Mouse (Mus musculus): ENCODE measurements around the gene Jmjd1c. TPM values are rescaled to one million over a fixed set of nuclear protein-coding genes. Genes with fewer than 3 reads are reported as not detected.
"Not testable (repeated sequence)": the region's sequence is repeated elsewhere in the genome, so short reads cannot be mapped to it uniquely, and the experiment has no call there.

The Jmjd1c gene
- polyA plus RNA-seq, 1 experiment from 2014 or later = 36.2 TPM

GRCm38 (mm10) chr10:67108096-67108495 is 12.2 kb downstream of the Jmjd1c start:
- peak; percentile 12; the same call in 1 of the 2 replicates for ATAC-seq
- peaks cover 46% of the 10 kb centered on the region for H3K4me1 ChIP-seq (replicated peaks)
- no peaks in the 10 kb centered on the region for H3K36me3 ChIP-seq
- H3K9me3 ChIP-seq = no peaks in the 10 kb centered on the region
- 67% methylated on average over 9 of the region's 9 CpGs for WGBS
- H3K4me3 ChIP-seq (replicated peaks) = no peak overlapping the region
- H3K9ac ChIP-seq = no peak overlapping the region
- H3K27me3 ChIP-seq (replicated peaks) = no peaks in the 10 kb centered on the region
- no peak overlapping the region for H3K27ac ChIP-seq
- H3K4me2 ChIP-seq (replicated peaks) = no peak overlapping the region

DNA sequence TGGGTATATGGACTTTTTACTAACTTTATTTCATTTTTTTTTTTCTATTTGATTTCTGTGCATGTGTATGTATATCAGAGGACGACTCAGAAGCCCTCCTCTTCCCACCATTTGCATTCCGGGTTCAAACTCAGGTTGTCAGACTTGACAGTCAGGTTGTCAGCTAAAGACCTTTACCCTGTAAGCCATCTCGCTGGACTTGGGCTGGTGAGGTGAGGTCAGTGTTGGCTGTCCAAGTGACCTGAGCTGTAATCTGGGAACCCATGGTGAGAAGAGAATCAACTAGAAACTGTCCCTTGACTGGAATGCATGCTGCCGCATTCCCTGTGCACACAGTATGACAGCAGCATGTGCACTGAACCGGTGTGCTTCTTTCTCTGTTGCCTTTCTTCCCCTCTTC is 13.7 kb downstream of the Jmjd1c start:
- no peaks in the 10 kb centered on the region for H3K9me3 ChIP-seq
- no peaks in the 10 kb centered on the region for H3K36me3 ChIP-seq
- no peak overlapping the region for H3K4me2 ChIP-seq (replicated peaks)
- 71% methylated on average over 5 of the region's 5 CpGs for WGBS
- no peak overlapping the region for H3K9ac ChIP-seq
- H3K27me3 ChIP-seq (replicated peaks) = no peaks in the 10 kb centered on the region
- peaks cover 31% of the 10 kb centered on the region for H3K4me1 ChIP-seq (replicated peaks)
- no peak for ATAC-seq
- no peak overlapping the region for H3K4me3 ChIP-seq (replicated peaks)
- no peak overlapping the region for H3K27ac ChIP-seq

DNA sequence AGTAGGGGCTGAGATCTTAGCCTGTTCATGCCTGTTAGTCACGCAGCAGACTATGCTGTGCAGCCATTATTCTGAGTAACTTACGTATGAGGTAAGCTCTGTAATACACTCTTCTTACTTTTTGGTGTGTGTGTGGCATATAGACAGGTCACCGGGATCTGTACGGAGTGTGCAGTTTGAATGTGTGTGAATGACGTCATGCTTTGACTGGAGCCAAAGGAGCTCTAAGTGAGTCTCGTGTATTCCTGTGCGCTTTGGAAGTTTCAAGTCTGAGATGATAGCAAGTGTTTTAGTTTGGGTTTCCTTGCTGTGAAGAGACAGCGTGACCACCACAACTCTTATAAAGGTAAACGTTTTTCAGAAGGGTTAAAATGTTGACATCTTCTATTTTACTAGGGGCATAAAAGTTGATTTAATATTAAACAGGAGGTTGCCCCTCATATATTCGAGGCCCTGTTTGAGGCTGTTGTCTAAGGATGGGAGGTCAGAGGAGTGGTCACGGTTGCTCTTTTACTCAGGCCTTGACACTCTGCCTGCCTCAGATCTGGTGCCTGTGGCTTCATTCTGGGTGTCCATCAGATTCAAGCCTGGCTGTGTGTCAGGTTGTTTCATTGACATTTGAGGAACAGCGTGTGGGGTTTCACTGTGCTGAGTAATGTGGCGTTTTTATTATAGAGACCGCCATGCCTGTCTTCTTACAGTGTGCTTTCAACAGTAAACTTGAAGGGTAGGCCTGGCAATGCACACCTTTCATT is 15.3 kb downstream of the Jmjd1c start:
- Histone ChIP-seq H3K4me3 (replicated peaks) (no peak overlapping the region), H3K9me3 (no peaks in the 10 kb centered on the region), H3K4me2 (replicated peaks) (no peak overlapping the region), H3K4me1 (replicated peaks) (peaks cover 29% of the 10 kb centered on the region), H3K36me3 (no peaks in the 10 kb centered on the region), H3K27ac (no peak overlapping the region), H3K27me3 (replicated peaks) (no peaks in the 10 kb centered on the region), H3K9ac (no peak overlapping the region)
- WGBS = 67% methylated on average over 14 of the region's 14 CpGs
- no peak for ATAC-seq

DNA sequence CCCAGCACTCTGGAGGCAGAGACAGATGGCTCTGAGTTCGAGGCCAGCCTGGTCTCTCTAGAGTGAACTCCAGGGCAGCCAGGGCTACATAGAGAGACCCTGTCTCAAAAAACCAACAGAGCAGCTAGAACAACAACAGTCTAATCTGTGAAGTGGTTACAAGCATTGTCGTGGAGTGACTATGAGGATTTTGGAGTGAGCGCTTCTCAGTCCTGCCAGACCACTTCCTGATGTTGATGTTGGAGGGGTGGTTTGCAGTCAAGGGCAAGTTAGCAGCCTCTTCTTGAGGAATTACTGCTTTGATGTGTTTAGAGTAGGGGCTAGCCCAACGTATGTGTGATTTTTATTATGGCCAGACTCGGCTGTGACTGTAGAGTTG is 15.9 kb downstream of the Jmjd1c start:
- H3K4me3 ChIP-seq (replicated peaks) = no peak overlapping the region
- H3K9ac ChIP-seq = no peak overlapping the region
- 53% methylated on average over 5 of the region's 5 CpGs for WGBS
- H3K9me3 ChIP-seq = no peaks in the 10 kb centered on the region
- ATAC-seq = no peak
- H3K4me2 ChIP-seq (replicated peaks) = no peak overlapping the region
- peaks cover 23% of the 10 kb centered on the region for H3K4me1 ChIP-seq (replicated peaks)
- no peak overlapping the region for H3K27ac ChIP-seq
- no peaks in the 10 kb centered on the region for H3K27me3 ChIP-seq (replicated peaks)
- H3K36me3 ChIP-seq = no peaks in the 10 kb centered on the region

GRCm38 (mm10) chr10:67112967-67113366 is 17.0 kb downstream of the Jmjd1c start:
- ATAC-seq; H3K36me3 ChIP-seq; H3K9me3 ChIP-seq; H3K4me3 ChIP-seq (replicated peaks); H3K27me3 ChIP-seq (replicated peaks); H3K4me2 ChIP-seq (replicated peaks); H3K27ac ChIP-seq; H3K9ac ChIP-seq: not testable (repeated sequence)
- H3K4me1 ChIP-seq (replicated peaks) = peaks cover 19% of the 10 kb centered on the region
- 76% methylated on average over 5 of the region's 5 CpGs for WGBS

- H3K9me3 ChIP-seq = no peaks in the 10 kb centered on the region
- no peak for ATAC-seq
- H3K9ac ChIP-seq = no peak overlapping the region
- H3K27me3 ChIP-seq (replicated peaks) = no peaks in the 10 kb centered on the region
- no peak overlapping the region for H3K4me2 ChIP-seq (replicated peaks)
- no peak overlapping the region for H3K4me3 ChIP-seq (replicated peaks)
- WGBS = 88% methylated on average over 11 of the region's 11 CpGs
- no peak overlapping the region for H3K27ac ChIP-seq
- H3K36me3 ChIP-seq = no peaks in the 10 kb centered on the region
- H3K4me1 ChIP-seq (replicated peaks) = peaks cover 21% of the 10 kb centered on the region
Measured at GRCm38 (mm10) chr10:67113833-67114232, 17.9 kb downstream of the Jmjd1c start.

- ATAC-seq = no peak; the same call in 1 of the 2 replicates
Measured at GRCm38 (mm10) chr10:67115115-67115514, 19.2 kb downstream of the Jmjd1c start.

DNA sequence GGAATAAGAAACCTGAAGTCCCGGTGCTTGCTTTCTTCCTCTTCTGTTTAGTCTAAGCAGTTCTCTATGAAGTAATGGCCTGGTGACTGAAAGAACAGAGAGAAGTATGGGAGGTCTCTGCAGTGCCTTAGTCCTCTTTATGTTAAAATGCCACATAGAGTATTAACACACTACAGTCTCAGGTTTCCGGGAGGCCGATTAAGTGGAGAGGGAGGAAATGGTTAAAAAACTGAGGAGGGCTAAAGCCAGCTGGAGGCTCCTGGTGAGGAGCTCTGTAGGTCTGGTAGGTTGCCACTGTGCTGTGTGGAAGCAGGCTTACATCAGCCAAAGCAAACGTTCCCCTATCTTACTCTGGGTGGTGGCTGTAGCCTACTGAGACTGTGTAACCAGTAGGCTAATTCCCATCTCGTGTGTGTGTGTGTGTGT is 19.8 kb downstream of the Jmjd1c start:
- Histone ChIP-seq H3K4me3 (replicated peaks) (no peak overlapping the region), H3K27ac (peak overlapping the region; percentile 66), H3K36me3 (no peaks in the 10 kb centered on the region), H3K4me2 (replicated peaks) (0 out of 2 replicates have a peak overlapping the region, but pooled peaks have one; percentile 5), H3K9me3 (no peaks in the 10 kb centered on the region), H3K27me3 (replicated peaks) (no peaks in the 10 kb centered on the region), H3K4me1 (replicated peaks) (peaks cover 25% of the 10 kb centered on the region), H3K9ac (no peak overlapping the region)
- WGBS = 12% methylated on average over 5 of the region's 5 CpGs
- ATAC-seq = peak; percentile 48; the same call in 1 of the 2 replicates

More at GRCm38 (mm10) chr10:67115115-67115514, 19.2 kb downstream of the Jmjd1c start:
- 15% methylated on average over 6 of the region's 6 CpGs for WGBS
- H3K9ac ChIP-seq = no peak overlapping the region
- peak overlapping the region; percentile 5; the same call in 1 of the 2 replicates for H3K4me2 ChIP-seq (replicated peaks)
- no peaks in the 10 kb centered on the region for H3K9me3 ChIP-seq
- peak overlapping the region; percentile 66 for H3K27ac ChIP-seq
- H3K36me3 ChIP-seq = no peaks in the 10 kb centered on the region
- peaks cover 22% of the 10 kb centered on the region for H3K4me1 ChIP-seq (replicated peaks)
- H3K4me3 ChIP-seq (replicated peaks) = no peak overlapping the region
- no peaks in the 10 kb centered on the region for H3K27me3 ChIP-seq (replicated peaks)

DNA sequence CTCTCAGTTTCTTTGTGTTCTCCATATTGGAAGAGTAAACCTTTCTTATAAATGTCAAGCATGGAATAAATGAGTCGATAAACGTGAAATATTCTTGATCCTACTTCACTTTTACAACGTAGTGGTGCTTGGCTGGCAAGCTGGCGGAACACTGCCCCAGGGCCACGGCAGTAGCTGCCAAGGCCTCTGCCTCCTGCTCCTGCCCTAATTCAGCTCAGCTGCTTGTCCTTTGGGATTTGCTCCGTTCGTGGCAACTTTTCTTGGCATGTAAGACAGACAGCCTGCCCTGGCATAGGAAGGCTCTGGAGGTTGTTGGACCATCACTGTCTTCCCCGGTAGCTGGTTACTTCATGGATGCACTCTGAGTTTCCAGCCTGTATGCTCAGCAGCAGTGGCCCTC is 20.3 kb downstream of the Jmjd1c start:
- Histone ChIP-seq H3K36me3 (no peaks in the 10 kb centered on the region), H3K9ac (no peak overlapping the region), H3K9me3 (no peaks in the 10 kb centered on the region), H3K27ac (peak overlapping the region; percentile 49; the same call in 1 of the 2 replicates), H3K4me1 (replicated peaks) (peaks cover 25% of the 10 kb centered on the region), H3K4me3 (replicated peaks) (no peak overlapping the region), H3K27me3 (replicated peaks) (no peaks in the 10 kb centered on the region), H3K4me2 (replicated peaks) (no peak overlapping the region)
- ATAC-seq = no peak
- 66% methylated on average over 8 of the region's 8 CpGs for WGBS

GRCm38 (mm10) chr10:67119291-67119690 is 23.4 kb downstream of the Jmjd1c start:
- Histone ChIP-seq H3K9ac (no peak overlapping the region), H3K27ac (no peak overlapping the region), H3K4me2 (replicated peaks) (no peak overlapping the region), H3K36me3 (no peaks in the 10 kb centered on the region), H3K4me3 (replicated peaks) (no peak overlapping the region), H3K9me3 (no peaks in the 10 kb centered on the region), H3K4me1 (replicated peaks) (peaks cover 22% of the 10 kb centered on the region), H3K27me3 (replicated peaks) (no peaks in the 10 kb centered on the region)
- ATAC-seq = peak; percentile 46
- WGBS = 54% methylated on average over 7 of the region's 7 CpGs

GRCm38 (mm10) chr10:67120180-67120579 is 24.3 kb downstream of the Jmjd1c start:
- no peak overlapping the region for H3K27ac ChIP-seq

GRCm38 (mm10) chr10:67120640-67121039 is 24.7 kb downstream of the Jmjd1c start:
- Histone ChIP-seq H3K9ac (no peak overlapping the region), H3K4me3 (replicated peaks) (no peak overlapping the region), H3K27ac (no peak overlapping the region), H3K27me3 (replicated peaks) (no peaks in the 10 kb centered on the region), H3K9me3 (no peaks in the 10 kb centered on the region), H3K36me3 (no peaks in the 10 kb centered on the region), H3K4me1 (replicated peaks) (peaks cover 13% of the 10 kb centered on the region), H3K4me2 (replicated peaks) (no peak overlapping the region)
- no peak for ATAC-seq
- 85% methylated on average over 2 of the region's 2 CpGs for WGBS

More at GRCm38 (mm10) chr10:67120180-67120579, 24.3 kb downstream of the Jmjd1c start:
- WGBS = 56% methylated on average over 4 of the region's 4 CpGs
- H3K4me3 ChIP-seq (replicated peaks) = no peak overlapping the region
- H3K9ac ChIP-seq = no peak overlapping the region
- no peaks in the 10 kb centered on the region for H3K27me3 ChIP-seq (replicated peaks)
- H3K4me2 ChIP-seq (replicated peaks) = no peak overlapping the region
- no peaks in the 10 kb centered on the region for H3K36me3 ChIP-seq
- no peaks in the 10 kb centered on the region for H3K9me3 ChIP-seq
- ATAC-seq = no peak
- peaks cover 17% of the 10 kb centered on the region for H3K4me1 ChIP-seq (replicated peaks)

DNA sequence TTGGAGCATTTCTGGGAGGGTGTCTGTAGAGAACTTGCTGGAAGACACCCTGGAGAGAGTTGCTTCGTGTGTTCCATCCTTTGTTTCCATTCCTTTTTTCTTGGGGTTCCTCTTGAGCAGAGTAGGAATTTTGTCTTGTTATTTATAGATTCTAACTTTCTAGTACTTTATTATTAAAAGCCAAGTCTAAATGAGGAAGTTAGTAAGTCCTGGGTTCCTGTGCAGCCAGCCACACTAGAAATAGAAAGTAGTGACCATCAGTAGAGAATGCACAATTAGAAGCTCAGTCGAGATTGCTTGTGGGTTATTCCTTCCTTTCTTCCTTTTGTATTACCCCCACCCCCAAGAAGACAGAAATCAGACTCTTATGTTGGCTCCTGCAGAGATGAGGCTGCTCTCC is 27.8 kb downstream of the Jmjd1c start:
- no peaks in the 10 kb centered on the region for H3K27me3 ChIP-seq (replicated peaks)
- ATAC-seq = no peak

More for the DNA sequence above, 27.8 kb downstream of the Jmjd1c start:
- Histone ChIP-seq H3K4me3 (replicated peaks) (no peak overlapping the region), H3K36me3 (no peaks in the 10 kb centered on the region), H3K27ac (no peak overlapping the region), H3K4me1 (replicated peaks) (peaks cover 7% of the 10 kb centered on the region; the same call in 1 of the 2 replicates), H3K4me2 (replicated peaks) (no peak overlapping the region), H3K9me3 (no peaks in the 10 kb centered on the region), H3K9ac (no peak overlapping the region)
- 61% methylated on average over 2 of the region's 2 CpGs for WGBS
